Mouse (Mus musculus): ENCODE measurements around the gene Scn4b. TPM values are rescaled to one million over a fixed set of nuclear protein-coding genes. Genes with fewer than 3 reads are reported as not detected.

Gene Scn4b
- total RNA-seq, 1 experiment from 2014 or later: 0.59 TPM

DNA sequence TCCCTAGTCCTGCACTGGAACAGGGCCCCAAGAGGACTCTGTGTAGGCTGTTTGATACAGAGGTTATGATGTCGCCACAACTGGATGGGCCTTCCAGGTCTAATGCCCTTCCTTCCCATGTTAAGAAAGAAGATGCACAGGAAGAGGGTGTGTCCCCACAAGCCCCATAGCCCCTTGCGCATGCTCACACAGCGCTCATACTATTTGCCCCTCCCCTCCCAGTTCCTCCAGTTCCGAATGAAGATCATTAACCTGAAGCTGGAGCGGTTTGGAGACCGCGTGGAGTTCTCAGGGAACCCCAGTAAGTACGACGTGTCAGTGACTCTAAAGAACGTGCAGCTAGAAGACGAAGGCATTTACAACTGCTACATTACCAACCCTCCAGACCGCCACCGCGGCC, 13.0 kb upstream of the Scn4b start:
- no peak for DNase-seq

DNA sequence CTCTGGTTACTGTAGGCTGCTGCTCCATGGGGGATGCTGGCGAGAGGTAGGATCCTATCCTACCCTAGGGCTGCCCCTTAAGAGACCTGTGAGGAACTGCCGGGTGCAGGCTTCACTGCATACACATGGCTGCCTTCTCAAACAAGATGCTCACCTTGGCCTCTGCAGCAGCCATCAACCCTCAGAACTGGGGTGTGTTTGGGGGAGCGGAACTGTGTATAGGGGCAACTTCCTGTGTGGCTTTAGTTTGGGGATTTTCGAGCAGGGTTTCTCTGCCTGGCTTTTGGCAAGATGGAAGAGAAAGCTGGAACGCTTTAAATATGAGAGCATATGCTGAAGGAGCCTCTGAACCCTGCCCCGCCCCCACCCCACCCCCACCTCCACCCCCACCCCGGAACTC, 11.3 kb upstream of the Scn4b start:
- no peak for DNase-seq

DNA sequence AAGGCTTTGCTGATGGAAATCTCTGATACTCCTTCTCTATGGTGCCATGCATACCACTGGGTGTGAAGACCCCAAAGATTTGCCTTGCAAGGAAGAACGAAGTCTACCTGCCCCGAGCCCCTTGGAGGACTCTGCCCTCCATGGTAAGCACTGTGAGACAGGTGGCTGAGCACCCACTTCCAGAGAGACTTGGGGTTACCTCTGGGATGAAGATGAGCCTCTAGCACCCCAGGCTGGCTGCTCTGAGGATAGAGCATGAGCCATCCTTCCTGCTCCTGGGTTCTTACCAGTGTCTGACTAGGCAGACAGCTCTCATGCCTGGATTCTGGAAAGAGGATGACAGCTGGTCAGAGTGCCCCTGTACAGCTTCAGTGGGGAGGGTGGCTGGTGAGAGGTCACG, 8.1 kb upstream of the Scn4b start:
- no peak for DNase-seq

DNA sequence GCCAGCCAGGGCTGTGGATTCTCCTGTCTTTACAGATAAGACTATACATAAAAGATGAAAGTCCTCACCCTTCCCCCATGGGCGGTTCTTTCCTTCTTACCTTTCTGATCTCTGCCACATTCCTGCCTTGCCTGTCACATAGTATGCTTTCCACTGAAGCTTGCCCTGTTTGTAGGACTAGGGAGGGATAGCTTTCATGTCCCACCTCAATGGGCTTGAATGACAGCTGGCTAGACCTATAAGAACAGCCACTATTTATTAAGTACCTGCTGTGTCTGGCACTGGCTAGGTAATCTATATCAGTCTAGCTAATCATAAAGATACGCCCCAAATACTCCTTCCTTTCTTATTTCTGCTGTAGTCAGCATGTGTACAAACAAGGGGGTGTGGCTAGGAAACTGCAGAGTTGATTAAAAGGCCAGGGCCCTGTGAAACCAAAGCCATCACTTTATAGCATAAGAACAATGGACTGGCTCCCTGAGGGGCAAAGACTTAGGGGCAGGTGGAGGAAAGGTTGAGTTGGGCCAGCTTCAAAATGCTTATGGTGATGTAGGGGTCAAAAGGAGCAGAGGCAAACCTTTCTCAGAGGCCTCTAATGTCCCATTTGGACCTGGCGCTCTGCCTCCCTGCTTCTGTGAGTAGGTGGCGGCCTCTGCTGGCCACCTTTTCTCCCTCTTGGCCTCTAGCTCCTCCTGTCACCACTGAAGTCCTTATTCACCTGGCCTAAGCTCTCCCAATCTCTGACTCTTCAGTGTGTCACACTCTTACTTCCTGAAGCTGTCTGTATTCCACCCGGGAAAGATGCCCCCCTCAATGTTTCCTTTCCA, 4.5 kb upstream of the Scn4b start:
- peak; percentile 76 for DNase-seq

DNA sequence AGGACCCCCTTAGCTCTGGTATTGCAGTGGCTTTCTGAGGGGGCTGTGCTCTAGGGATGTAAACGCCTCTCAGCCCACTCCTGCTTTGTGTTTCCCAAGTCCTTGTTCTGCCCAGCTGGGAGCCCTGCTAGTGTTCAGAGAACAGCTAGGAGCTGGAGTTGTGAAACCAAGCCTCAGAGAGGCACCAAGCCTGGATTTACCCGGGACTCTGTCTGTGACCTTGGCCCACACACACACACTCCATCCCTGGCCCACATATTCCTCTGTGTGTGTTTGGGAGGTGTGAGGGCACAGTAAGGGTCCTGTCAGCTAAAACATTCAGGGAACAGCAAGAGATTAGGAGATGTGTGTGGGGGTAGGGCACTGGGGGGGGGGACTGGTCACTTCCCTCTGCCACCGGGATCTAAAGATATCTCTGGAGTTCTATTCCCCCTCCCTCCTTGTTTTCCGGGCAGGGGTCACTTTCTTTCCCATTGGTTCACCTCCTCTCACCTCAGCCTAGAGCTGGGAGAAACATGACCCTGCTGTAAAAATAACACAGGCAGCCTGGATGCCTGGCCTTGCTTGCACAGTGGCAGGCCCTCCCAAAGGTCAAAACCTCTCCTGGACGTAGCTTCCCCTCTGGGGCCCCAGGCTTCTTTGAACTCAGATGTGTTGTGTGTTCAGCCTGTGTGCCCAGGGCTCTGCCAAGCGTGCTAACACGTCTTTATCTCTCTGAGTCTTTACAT, 1.6 kb upstream of the Scn4b start:
- no peak for DNase-seq

DNA sequence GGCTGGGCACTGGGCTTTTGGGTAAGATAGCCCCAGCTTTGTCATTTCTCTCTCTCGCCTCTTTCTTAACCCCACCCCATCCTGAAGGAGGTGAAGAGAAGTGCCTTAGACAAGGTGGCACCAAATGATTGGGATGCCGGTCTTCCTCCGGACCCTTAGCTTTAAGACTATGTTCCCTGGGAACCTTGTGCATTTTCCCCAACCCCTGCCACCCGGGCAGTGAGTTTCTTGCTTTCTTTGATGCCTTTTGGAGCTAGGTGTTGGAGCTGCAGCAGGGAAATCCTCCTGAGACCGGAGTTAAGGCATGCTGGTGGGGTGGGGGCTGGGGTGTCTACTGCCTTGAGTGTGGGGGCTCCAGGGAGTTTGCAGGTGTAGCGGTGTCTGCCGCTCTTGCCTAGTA, 887 bp downstream of the Scn4b start:
- DNase-seq: no peak

DNA sequence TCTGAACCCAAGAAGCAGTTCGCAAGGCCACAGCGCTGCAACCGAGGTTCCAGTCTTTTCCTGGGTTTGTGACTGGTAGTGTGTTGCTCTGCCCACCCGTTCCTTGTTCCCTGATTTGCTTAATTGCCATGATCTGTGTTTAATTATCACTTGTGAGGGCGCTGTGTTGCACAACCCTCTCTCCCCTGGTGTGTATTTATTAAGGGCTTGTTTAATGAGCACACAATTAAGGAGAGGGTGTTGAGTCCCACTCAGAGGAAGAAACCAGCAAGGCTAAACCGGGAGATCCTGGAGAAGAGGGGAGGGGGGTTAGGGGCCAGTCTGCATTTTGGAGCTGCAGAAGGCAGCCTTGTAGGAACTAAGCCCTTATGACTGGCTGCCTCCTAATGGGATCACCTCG, 2.8 kb downstream of the Scn4b start:
- no peak for DNase-seq

DNA sequence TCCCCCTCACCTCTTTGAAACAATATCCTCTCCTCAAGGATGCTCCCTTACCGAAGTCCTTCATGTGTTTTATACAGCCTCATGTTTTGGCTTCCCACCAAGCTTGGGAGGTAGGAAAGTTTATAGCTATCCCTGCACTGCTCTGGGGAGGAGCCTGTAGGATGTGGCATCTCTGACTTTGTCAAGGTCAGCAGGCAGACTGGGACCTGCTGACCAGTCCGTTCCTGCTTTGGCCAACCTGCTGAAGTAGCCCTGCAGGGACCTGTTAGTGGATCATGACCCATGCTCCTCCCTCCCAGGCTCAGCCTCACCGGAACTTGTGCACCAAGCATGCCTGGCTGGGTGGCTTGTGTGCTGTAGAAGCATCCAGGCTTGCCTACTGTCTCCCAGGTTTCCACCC, 4.5 kb downstream of the Scn4b start:
- DNase-seq: no peak

DNA sequence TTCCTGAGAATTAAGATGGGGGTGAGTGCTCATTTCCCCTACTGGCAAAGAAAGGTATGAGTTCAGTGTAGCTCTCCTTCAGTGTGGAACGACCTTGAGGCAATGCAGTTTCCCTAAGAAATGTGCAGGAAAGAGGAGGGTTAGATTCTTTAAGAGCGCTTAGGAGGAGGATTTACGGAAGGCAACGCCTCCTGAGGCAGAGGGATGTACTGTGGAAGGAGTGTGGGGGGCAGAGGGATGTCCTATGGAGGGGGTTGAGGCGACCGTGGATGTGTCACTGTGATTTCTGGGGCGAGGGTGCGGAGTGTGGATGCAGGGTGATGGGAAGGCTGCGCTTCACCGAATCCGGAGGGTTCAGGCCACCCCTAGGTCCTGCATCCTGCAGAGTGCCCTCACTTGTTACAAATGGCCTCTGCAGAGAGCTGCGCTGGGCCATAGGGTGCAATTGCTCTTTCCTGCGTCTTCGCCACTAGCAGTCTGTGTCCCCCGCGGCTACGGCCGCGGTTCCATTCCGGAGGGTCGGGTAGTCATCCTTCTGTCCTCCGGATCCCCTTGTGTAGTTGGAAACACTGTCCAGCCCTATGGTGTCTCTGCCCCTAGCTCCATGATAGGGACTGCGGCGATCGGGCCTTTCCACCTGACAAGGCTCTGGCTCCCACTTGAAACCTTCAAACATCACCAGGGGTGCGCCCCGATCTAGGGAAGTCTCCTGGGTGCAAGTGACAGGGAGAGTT, 7.5 kb downstream of the Scn4b start:
- no peak for DNase-seq

DNA sequence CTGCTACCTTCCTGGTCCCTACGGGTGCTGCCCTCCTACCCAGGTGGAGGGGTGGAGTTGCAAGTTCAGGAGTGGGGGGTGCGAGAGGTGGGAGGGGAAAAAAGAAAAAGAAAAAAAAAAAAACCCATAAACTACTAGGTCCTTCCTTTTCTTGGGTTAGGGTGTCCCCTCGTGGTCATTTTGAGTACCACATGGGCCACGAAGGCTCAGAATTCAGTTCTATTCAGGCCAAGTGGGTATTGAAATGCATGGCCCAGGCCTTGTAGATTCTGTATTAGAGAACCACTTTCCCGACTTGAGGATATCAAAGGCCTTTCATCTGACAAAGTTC, 8.0 kb downstream of the Scn4b start:
- DNase-seq: peak; percentile 76

DNA sequence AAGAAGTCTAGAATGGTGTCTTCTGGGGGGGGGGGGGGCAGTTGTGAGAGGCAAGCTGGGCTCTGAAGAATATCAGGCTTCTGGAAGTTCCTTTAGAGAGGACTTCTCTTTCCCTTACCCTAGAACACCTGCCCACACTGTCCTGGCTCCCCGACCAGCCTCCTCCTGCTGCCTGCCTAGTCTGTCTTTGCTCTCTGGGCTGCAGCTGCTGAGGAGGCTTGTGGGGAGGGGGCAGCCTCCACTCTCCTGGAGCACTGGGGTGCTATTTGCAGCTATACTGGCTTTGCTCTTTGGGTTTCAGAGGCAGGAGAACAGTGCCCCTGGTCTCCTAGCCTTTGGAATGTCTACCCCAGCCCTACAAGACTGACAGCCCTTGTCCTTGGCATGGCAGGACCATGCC, 12.7 kb downstream of the Scn4b start:
- no peak for DNase-seq

DNA sequence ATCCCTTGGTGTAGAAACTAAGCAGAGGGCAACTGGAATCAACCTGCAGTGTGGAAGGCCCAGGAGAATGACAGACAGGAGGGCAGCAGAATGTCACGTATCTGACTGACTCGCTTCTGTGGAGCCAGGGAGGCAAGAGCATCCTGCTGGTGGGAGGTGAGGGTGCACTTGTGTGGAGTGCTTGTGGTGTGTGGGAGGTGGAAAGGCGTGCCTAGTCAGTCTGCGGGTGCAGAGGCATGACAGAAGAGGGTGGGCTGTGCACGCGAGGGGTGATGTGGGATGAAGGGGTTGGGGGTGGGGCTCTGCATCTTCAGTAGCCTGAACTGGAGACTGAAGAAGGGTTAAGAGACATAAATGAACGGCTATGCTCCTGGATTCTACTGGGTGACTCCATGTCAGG, 15.2 kb downstream of the Scn4b start:
- no peak for DNase-seq

DNA sequence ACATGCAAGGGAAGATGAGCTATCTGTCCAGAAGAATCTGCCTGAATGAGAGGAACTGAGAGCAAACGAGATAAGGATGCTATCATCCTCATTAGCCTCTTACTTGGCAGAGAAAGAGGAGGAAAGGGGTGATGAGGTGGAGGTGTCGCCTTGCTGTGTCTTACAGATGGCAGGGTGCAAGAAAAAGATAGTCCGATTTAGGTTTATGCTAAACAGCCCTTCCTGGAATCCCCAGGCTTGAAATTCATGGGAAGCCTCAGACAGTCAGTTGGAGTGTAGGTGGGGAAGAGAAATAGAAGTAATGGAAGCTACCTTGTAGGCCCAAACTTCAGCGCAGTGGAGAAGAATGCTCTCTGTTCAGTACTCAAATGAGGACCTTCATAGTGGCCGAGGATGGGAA, 29.7 kb downstream of the Scn4b start:
- DNase-seq: no peak

DNA sequence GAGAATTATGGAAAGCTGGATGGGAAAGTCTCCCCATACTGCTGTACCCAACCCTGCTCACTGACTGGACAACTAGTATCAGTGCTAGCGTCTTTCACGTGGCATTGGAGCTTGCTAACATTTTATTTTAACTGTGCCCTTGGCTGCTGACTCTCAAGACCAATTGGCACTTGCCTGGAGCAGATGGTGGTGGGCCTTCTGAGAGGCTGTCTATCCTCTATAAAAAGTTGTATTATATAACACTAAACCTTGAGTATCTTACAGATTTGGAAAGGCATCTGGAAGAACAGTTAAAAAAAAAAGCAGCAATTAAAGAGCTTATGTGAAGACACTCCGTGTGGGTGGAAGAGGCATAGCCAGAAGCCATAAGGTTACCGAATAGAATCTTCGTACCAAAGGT, 32.0 kb downstream of the Scn4b start:
- DNase-seq: no peak

DNA sequence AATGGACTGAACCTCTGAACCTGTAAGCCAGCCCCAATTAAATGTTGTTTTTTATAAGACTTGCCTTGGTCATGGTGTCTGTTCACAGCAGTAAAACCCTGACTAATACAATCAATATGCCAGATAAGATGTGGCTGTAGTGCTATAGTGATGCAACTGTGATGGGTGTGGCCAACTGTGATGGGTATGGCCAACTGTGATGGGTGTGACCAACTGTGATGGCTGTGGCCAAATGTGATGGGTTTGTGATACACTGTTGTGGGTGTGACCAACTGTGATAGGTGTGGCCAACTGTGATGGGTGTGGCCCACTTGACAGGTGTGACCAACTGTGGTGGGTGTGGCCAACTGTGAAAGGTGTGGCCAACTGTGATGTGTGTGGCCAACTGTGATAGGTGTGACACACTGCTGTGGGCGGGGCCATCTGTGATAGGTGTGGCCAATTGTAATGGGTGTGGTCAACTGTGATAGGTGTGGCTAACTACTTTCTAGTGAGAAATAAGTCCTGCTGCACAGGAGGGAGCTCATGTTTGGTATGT, 32.9 kb downstream of the Scn4b start:
- no peak for DNase-seq

DNA sequence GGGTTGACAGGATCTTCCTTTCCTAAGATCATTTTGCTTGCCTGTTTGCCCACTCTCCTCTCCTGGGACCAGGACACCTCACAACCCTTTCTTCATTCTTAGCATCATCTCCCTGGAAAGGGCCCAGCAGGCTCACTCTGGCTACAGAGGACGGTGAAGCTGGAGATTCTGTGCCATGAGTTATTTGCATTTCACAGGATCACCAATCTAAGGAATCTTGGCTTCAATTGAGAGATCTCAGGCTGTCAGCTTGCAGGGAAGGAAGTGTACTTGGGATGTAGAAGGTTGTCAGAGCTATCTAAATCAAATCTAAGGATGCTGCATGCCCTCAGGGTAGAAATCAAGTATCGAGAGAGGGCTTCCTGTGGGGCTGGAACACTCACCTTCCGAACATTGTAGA, 35.3 kb downstream of the Scn4b start:
- DNase-seq: no peak

DNA sequence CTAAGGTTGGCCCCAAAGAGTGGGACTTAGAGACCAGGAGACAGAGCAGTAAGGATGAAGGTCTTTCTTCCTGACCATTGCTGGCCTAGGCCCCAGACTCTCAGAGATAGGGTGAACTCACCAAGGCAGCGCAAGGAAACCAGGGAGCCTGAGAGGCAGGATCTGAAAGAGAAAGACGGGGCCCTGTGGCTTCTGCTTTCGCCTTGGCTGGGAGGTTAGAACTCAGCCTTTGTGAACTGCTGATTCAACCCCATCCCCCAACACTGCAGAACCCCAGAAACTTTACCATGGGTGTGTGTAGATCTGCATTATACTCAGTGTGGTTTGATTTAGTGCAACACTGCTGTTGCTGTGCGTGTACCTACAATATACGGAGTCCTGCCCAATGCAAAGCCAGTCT, 41.1 kb downstream of the Scn4b start:
- no peak for DNase-seq

DNA sequence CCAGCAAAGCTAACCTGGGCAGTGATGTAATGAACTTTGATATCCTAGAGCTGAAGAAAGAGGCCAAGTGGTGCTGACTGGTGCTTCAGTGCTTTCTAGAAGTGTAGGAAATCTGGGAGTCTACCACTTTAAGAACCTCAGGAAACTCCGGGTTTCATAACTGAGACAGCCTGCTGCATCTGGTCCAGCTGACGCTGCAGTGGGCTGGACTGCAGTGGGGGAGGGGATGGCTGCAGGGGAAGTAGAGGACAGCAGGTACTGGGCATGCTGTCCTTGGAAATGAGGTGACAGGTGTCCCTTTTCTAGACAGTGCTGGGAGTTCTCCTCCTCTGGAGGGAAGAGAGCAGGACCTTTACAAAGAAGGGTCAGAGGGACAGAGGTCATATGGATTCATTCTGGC, 43.6 kb downstream of the Scn4b start, which contains the start of gene BC049352:
TSS of gene BC049352 (plus strand) at position 238 of the 400 bp plus-strand sequence.
- DNase-seq: peak; percentile 31

DNA sequence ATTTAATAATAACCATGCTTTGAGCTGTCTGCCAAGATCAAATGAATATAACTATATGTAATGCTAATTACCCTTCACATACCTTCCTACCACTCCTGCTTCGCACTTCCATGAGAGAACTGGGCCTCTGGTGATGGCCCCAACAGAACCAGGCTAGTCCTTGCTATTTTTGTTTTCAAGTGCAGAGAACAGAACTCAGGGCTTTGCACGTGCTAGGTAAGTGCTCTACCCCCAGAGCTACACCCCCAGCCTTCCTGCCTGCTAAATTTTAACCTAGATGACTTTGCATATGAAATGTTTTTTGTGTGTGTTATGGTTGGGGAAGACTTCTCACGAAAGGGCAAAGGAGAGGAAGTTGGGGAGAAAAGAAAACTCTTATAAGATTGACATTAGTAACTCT, 44.3 kb downstream of the Scn4b start:
- DNase-seq: no peak

DNA sequence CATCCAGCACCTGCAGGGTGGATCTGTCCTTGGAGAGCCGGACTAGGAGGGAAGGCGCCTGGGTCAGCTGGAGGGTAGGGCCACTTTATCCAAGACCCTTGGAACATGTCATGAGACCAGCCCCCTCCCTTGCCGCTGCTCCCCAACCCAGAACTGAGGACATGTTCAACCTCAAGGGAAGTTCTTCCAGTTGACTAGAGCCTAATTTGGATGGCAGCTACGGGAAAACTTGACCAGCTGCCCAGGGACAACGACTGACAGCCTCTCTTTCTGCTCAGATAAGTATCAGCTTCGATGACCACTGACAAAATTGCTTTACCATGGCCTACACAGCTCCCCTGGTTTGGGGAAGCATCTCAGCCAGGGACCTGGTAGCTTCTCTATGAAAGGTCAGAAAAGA, 45.1 kb downstream of the Scn4b start:
- no peak for DNase-seq

DNA sequence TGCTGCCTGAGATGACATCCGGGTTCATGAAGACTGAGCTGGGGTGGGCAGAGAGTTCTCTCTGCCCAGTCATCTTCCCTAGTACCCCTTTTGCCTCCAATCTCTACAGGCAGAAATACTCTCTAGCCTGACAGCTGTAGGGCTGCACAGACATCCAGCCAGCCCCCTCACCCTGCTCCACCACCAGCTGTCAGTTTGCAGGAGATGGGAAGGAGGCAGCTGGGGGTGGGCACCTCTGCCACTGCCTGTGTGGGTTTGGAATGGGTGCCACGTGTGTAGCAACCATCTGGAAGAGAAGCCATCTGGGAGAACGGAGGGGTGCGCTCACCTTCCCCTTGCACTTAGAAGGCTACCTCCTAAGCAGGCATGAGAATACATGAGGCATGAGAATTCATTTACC, 47.1 kb downstream of the Scn4b start:
- no peak for DNase-seq

DNA sequence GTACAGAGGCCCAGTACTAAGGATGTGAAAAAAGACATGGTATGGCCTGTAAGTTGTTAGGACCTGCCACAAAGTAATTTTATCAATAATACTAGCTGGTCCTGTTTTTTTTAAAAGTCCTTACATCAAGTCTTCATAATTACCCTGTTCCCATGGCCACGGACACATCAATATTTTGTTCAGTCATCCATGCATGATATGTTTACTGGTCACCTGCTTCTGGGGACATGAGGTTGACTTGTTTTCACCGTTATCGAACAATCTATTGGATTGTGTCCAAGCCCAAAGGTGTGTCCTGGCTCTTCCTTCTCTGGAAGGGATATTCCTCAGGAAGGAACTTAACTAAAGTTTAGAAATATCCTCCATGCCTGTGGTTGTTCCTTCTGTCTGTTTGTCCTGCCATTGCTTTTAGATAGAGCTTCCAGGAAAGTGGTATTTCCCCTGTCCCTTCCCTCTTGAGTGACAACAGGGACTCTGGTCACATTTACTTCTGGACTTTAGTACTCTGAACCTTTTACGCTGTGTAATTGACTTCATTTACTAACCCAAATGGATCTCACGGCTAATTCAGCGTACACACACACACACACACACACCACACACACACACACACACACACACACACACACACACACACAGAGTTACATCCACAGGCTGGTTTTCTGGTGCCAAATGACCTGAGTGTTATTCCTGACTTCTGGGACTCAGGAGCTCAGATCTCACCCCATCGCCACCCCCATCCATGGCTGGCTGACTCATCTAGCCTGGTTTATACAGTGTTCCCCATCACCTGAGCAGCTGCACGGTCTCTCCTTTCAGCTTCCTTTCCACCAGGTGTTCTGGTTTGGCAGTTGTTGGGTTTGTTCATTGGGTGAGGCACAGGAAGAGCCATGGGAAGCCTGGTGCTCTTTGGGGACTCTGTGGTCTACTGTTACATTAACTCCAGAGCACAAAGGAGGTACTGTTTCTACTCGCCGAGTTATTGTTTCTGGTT, 50.7 kb downstream of the Scn4b start:
- no peak for DNase-seq

Data from adrenal gland, postnatal 14 days (tissue).